Mouse (Mus musculus): ENCODE measurements around the gene Brinp2.

The Brinp2 gene

GRCm38 (mm10) chr1:158296287-158296931, 59.7 kb downstream of the Brinp2 start:
- in situ Hi-C loops (cut with MboI, MseI) = no loop called here

- in situ Hi-C loops (cut with MboI, MseI) = no loop called here
Measured at GRCm38 (mm10) chr1:158295270-158295669, 60.9 kb downstream of the Brinp2 start.

GRCm38 (mm10) chr1:158285198-158285597, 70.9 kb downstream of the Brinp2 start:
- in situ Hi-C loops (cut with MboI, MseI) = no loop called here

- in situ Hi-C loops (cut with MboI, MseI) = no loop called here
Measured at GRCm38 (mm10) chr1:158283869-158284268, 72.3 kb downstream of the Brinp2 start.

- in situ Hi-C loops (cut with MboI, MseI) = no loop called here
Measured at GRCm38 (mm10) chr1:158272058-158272457, 84.1 kb downstream of the Brinp2 start.

- in situ Hi-C loops (cut with MboI, MseI) = no loop called here
Measured at GRCm38 (mm10) chr1:158267020-158267571, 89.0 kb downstream of the Brinp2 start.

- in situ Hi-C loops (cut with MboI, MseI) = no loop called here
Measured at GRCm38 (mm10) chr1:158266293-158267019, 89.7 kb downstream of the Brinp2 start.

- in situ Hi-C loops (cut with MboI, MseI) = no loop called here
Measured at GRCm38 (mm10) chr1:158259516-158260235, 96.5 kb downstream of the Brinp2 start.

- in situ Hi-C loops (cut with MboI, MseI) = no loop called here
Measured at GRCm38 (mm10) chr1:158258685-158259292, 97.3 kb downstream of the Brinp2 start.

- in situ Hi-C loops (cut with MboI, MseI) = no loop called here
Measured at GRCm38 (mm10) chr1:158255912-158256680, 100.0 kb downstream of the Brinp2 start.

- in situ Hi-C loops (cut with MboI, MseI) = no loop called here
Measured at GRCm38 (mm10) chr1:158252682-158253222, 103.4 kb downstream of the Brinp2 start.

- in situ Hi-C loops (cut with MboI, MseI) = no loop called here
Measured at GRCm38 (mm10) chr1:158248266-158248665, 107.9 kb downstream of the Brinp2 start.

- in situ Hi-C loops (cut with MboI, MseI) = no loop called here
Measured at GRCm38 (mm10) chr1:158246476-158247153, 109.5 kb downstream of the Brinp2 start.

GRCm38 (mm10) chr1:158245486-158245885, 110.6 kb downstream of the Brinp2 start:
- in situ Hi-C loops (cut with MboI, MseI) = no loop called here

GRCm38 (mm10) chr1:158244016-158244415, 112.1 kb downstream of the Brinp2 start:
- in situ Hi-C loops (cut with MboI, MseI) = no loop called here

- in situ Hi-C loops (cut with MboI, MseI) = no loop called here
Measured at GRCm38 (mm10) chr1:158241848-158242556, 114.1 kb downstream of the Brinp2 start.

GRCm38 (mm10) chr1:158239841-158240240, 116.3 kb downstream of the Brinp2 start:
- in situ Hi-C loops (cut with MboI, MseI) = no loop called here

- in situ Hi-C loops (cut with MboI, MseI) = no loop called here
Measured at GRCm38 (mm10) chr1:158238722-158239121, 117.4 kb downstream of the Brinp2 start.

GRCm38 (mm10) chr1:158228687-158229224, 127.4 kb downstream of the Brinp2 start:
- in situ Hi-C loops (cut with MboI, MseI) = no loop called here
